Mouse (Mus musculus) v-Abl transformed pro-B cells (cell line): ENCODE measurements around the gene Cdkn2aip.

ENCODE experiments used
- in situ Hi-C, 2 experiments: fragments of 400-800 bp; cut with MboI; formaldehyde crosslinking; loops; one replicate each; pipeline ENCODE4 v1.15.1; 2025; ENCODE audit not compliant: unreplicated experiment in 2 of 2

Cdkn2aip gene

GRCm38 (mm10) chr8:47713761-47714745 is at the start of gene Cdkn2aip:
TSS of gene Cdkn2aip (minus strand) at chr8:47713932.
- in situ Hi-C loops = loop anchor here (5.0 kb wide), 2 partner anchors 37 to 182 kb away; partner anchors contain the start of genes Ing2 (in 2 of the 2), Rwdd4a (in 2 of the 2) and Trappc11 (in 2 of the 2)

DNA sequence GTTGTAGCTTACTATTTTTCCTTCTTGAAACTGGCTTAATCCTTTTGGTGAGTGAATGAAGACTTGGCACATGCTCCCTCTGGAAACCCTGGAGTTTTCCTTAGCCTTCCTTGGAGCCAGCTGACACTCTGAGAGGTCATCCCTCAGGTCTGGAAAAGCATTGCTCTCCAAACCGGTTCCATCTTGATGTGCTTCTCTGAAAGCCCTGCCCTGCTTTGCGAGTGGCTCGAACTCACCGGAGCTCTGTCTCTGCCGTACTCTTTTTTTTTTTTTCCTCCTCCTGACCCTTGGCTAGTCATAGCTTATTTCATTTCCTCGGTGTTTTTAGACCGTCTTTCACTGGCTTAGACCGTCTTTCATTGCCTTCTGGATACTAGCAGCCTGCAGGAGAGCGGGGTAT is 49.5 kb upstream of the Cdkn2aip start:
- in situ Hi-C loops = no loop called here

- in situ Hi-C loops = no loop called here
Observed at GRCm38 (mm10) chr8:47760685-47761084, 47.0 kb upstream of the Cdkn2aip start.

- in situ Hi-C loops = no loop called here
Observed at GRCm38 (mm10) chr8:47760186-47760585, 46.5 kb upstream of the Cdkn2aip start.

DNA sequence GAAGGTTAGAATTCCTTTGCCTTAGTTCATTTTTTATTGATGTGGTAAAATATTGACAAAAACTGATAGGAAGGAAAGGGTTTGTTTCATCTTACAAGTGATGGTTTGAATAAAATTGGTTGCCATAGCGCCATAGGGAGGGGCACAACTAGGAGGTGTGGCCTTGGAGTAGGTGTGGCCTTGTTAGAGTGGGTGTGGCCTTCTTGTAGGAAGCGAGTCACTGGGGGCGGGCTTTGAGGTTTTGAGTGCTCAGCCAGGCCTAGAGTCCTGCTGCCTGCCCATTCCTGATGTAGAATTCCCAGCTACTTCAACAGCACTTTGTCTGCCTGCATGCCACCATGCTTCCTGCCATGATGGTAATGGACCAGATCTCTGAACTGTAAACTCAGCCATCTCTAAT is 39.4 kb upstream of the Cdkn2aip start:
- in situ Hi-C loops = no loop called here

DNA sequence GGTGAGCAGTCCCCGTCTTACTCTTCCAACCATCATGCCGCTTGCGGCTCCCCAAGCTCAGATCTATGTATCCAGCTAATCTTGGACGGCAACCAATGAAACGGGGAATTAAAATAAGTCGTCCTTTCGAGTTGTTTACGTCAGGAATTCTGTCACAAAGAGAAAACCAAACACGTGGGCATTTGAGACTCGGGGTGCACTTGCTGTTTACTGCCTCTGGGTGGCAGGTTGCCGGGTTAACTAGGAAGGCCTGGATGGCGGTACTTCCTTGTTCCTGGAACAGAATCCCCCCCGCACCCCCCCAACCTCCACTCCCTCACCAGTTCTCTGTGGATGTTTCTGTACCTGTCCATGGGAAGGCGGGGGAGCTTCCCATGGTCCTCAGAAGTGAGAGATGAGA is 36.4 kb upstream of the Cdkn2aip start:
- in situ Hi-C loops = no loop called here

DNA sequence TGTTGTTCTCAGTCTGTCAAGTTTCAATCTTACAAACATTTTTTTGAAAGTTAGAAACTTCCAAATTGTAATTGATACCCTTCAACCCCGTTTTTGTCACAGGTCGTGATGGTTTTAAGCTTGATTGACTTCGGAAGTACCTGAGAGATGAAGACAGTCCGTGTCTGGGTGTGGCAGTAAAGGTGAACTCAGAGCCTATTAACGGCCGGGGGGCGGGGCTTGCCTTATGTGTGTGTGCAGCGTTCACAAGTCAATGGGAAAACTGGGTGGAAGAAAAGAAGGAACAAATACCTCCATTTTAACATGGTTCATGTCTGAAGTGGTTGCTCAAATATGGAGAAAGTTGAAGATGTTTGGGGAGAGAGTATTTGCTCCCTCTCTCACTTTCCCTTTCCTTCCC is 35.8 kb upstream of the Cdkn2aip start:
- in situ Hi-C loops = loop anchor here in 1 of 2 experiments (10.0 kb wide), 1 partner anchor 265 kb away; no protein-coding TSS in a partner anchor

- in situ Hi-C loops = loop anchor here in 1 of 2 experiments (10.0 kb wide), 1 partner anchor 268 kb away; no protein-coding TSS in a partner anchor
Observed at GRCm38 (mm10) chr8:47746304-47746703, 32.6 kb upstream of the Cdkn2aip start.

DNA sequence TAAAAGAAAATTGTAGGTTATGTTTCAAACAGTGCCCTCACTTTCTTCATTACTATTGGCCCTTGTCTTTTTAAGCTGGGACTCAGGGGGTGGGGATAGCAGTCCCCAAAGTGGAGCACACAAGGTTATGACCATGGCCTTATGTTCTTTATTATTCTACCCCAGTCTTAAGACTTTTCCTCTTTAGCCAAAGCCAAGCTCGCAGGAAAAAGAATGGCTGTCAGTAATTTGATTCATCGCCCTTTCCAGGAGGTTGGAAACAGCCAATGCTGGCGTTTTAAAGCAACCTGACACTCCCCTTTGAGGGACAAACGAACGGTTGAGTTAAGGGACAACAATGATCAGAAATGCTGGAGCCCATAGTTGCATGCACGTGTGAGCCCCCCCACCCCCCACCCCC is 32.1 kb upstream of the Cdkn2aip start:
- in situ Hi-C loops = loop anchor here in 1 of 2 experiments (10.0 kb wide), 1 partner anchor 269 kb away; no protein-coding TSS in a partner anchor

- in situ Hi-C loops = loop anchor here (5.0 to 10.0 kb wide), 2 partner anchors 267 to 270 kb away; no protein-coding TSS in a partner anchor
Observed at GRCm38 (mm10) chr8:47744803-47745202, 31.1 kb upstream of the Cdkn2aip start.

DNA sequence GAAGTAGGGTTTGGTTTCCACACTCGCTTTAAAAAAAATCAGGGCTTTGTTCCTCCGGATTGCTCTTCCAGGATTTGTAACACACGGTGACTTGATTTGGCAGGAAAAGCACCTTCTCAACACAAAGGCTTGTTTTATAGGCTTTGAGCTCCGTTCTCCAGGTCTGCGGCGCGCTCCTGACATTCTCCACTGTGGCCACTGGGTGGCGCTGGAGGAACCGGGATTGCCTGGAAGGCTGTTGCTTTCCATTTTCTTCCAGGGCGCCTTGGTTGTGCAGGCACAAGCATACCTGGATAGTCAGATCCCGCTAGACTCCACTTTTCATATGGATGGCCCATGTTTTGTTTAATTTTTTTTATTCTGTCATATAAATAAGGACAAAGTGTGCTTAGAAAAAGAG is 29.7 kb upstream of the Cdkn2aip start:
- in situ Hi-C loops = loop anchor here (5.0 to 10.0 kb wide), 2 partner anchors 269 to 271 kb away; no protein-coding TSS in a partner anchor

DNA sequence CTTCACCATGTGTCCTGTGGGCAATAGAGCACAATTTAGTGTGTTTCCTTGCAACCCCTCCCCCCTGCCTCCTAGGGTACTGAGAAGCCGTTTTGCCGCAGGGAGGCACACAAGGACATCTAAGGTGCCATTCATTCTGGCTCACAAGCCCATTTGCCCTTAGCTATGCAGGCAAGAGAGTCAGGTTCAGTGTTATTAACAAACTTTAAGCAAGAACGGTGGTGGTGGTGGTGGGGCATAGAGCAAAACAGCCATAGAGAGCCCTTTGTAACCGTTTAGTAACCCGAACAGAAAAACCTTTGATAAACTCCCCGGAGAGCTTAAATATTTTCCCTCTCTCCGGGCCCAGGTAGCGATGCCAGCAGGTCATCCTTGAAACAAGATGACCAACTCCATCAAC is 29.3 kb upstream of the Cdkn2aip start:
- in situ Hi-C loops = loop anchor here (5.0 to 10.0 kb wide), 2 partner anchors 269 to 272 kb away; no protein-coding TSS in a partner anchor

DNA sequence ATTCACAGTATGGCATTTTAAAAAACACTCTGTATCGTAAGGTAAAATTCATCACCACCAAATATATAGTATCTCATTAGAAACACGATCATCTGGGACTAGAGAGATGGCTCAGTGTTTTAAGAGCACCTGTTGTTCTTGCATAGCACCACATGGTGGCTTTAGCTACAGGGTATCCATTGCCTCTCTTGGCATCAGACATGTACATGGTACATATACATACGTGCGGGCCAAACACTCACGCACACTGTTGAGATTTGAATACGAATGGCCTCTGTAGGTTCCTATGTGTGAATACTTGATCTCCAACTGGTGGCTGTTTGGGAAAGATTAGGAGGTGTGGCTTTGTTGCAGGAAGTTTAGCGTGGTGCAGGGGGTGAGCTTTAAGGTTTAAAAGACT is 28.6 kb upstream of the Cdkn2aip start:
- in situ Hi-C loops = loop anchor here (5.0 to 10.0 kb wide), 2 partner anchors 270 to 272 kb away; no protein-coding TSS in a partner anchor

DNA sequence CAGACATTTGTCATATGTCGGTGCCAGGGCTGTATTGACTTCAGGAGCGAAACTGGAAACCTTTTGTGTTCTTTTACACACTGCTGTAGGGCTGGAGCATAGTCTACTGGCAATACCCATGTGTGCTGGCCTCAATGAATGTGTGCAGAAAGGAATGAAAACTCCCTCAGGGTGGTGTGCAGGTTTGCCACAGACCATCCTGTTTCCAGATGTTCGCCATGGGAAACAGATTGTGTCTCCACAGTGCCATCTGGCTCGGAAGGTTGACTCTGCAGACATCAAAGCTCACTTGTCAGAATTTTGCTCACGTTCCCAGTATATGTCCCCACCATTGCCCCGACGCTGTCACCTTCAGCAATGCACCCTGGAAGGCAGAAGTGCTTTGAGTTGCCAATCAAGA is 23.4 kb upstream of the Cdkn2aip start:
- in situ Hi-C loops = no loop called here

DNA sequence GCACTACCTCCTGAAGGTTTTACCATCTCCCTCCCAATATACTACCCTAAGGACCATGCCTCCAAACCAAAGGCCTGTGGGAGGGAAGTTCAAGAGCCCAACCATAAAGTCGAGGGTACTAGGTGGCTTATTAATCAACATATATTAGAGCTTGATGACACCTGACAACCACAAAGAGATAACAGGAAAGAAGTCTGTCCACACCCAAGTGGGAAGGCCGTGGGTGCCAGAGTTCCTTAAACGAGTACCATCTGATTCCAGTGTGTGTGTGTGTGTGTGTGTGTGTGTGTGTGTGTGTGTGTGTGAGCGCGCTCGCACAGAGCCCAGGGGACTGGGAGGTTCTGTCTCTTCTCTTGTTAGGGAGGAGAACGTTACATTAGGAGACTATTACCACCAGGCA is 15.6 kb upstream of the Cdkn2aip start:
- in situ Hi-C loops = no loop called here

DNA sequence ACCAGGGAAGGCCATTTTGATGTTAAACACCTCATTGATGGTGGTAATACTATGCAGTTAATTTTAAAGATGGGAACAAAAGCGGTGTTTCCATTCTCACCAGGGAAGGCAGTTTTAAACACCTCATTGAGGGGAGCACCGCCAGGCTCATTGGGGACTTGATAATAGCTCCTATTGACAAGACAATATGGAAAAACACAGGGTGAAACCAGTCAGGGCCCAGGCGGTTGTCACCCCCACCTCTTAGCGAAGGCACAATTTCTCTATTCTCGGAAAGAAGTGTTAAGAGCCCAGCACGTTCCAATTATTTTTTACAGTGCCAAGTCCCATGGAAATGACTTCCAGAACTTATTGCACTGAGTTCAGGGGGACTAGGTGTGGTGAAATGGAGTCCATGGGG is 13.2 kb upstream of the Cdkn2aip start:
- in situ Hi-C loops = no loop called here

DNA sequence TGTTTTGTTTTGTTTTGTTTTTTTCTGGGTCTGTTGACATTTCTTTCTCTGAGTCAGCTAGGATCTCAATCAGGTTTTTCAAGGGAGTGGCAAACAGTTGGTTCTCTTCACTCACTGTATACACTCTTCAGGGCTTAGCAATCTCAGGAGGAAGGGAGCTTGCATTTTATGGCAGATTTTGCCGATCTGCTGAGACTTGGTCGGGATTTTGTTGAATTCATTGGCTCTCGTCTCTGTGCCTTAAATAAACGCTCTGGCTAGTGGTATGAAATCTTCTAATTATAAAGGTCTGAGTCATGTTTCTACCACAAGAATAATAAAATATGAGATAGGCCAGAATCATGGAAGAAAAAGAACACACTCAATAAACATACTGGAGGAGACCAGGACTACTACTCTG is 7.9 kb upstream of the Cdkn2aip start:
- in situ Hi-C loops = no loop called here

GRCm38 (mm10) chr8:47718641-47719040 is 4.9 kb upstream of the Cdkn2aip start:
- in situ Hi-C loops = no loop called here

GRCm38 (mm10) chr8:47713171-47713663 is 515 bp downstream of the Cdkn2aip start:
- in situ Hi-C loops = loop anchor here (5.0 kb wide), 2 partner anchors 36 to 181 kb away; partner anchors contain the start of genes Ing2 (in 2 of the 2), Rwdd4a (in 2 of the 2) and Trappc11 (in 2 of the 2)

- in situ Hi-C loops = loop anchor here in 1 of 2 experiments (10.0 kb wide), 1 partner anchor 237 kb away; no protein-coding TSS in a partner anchor
Observed at GRCm38 (mm10) chr8:47708106-47708505, 5.6 kb downstream of the Cdkn2aip start.

- in situ Hi-C loops = loop anchor here in 1 of 2 experiments (10.0 kb wide), 1 partner anchor 238 kb away; no protein-coding TSS in a partner anchor
Observed at GRCm38 (mm10) chr8:47706746-47707145, 7.0 kb downstream of the Cdkn2aip start.
